Mouse (Mus musculus) embryonic fibroblast, embryonic 13.5 days (primary cell): ENCODE data around the gene Cdc42bpb. TPM values are rescaled to one million over a fixed set of nuclear protein-coding genes. Genes with fewer than 3 reads are reported as not detected.

ENCODE experiments used
- H3K27ac ChIP-seq: 2 replicates; pipeline ENCODE4 v1.5.1; 2012; ENCODE audit warnings: low read length, control low read depth, inconsistent platforms; ENCODE audit not compliant: insufficient read depth
- H3K4me1 ChIP-seq: 2 replicates; pipeline ENCODE4 v1.6.1; 2011; ENCODE audit warnings: low read length; ENCODE audit not compliant: control insufficient read depth, insufficient read depth
- H3K4me3 ChIP-seq: 2 replicates; pipeline ENCODE4 v1.5.1; 2011; ENCODE audit warnings: mild to moderate bottlenecking, control low read depth, low read length; ENCODE audit not compliant: insufficient read depth
- CTCF ChIP-seq: IDR thresholded peaks from 2 replicates; pipeline ENCODE4 v1.5.1; 2011; ENCODE audit warnings: mild to moderate bottlenecking, control low read depth, low read length, moderate library complexity, borderline replicate concordance; ENCODE audit not compliant: insufficient read depth
- POLR2A ChIP-seq: IDR thresholded peaks from 2 replicates; pipeline ENCODE4 v1.6.1; 2011; ENCODE audit warnings: low read depth, mild to moderate bottlenecking, control low read depth, low read length, moderate library complexity
- polyA plus RNA-seq: library from polyadenylated mRNA; stranded (reverse); fragments of >200 nt; gene quantifications from 2 replicates; pipeline ENCODE4 v1.2.4, GENCODE M21; 2011; ENCODE audit warnings: low read depth; ENCODE audit not compliant: missing spikeins, insufficient read length

Cdc42bpb gene
- polyA plus RNA-seq, 1 experiment, result 60.0 TPM

GRCm38 (mm10) chr12:111302018-111302345 lies 75.5 kb downstream of the Cdc42bpb start:
- Histone ChIP-seq H3K4me1 (peaks cover 12% of the 10 kb centered on the region), H3K27ac (no peak overlapping the region), H3K4me3 (no peak overlapping the region)
- TF ChIP-seq POLR2A, result no peak
- TF ChIP-seq CTCF, result no peak

GRCm38 (mm10) chr12:111301322-111302017 lies 76.0 kb downstream of the Cdc42bpb start:
- Histone ChIP-seq H3K4me3 (no peak overlapping the region), H3K27ac (no peak overlapping the region), H3K4me1 (peaks cover 12% of the 10 kb centered on the region)
- TF ChIP-seq CTCF (no peak), POLR2A (no peak)

GRCm38 (mm10) chr12:111293025-111293424 lies 84.5 kb downstream of the Cdc42bpb start:
- Histone ChIP-seq H3K27ac (no peak overlapping the region), H3K4me1 (no peaks in the 10 kb centered on the region), H3K4me3 (no peak overlapping the region)
- TF ChIP-seq POLR2A (no peak), CTCF (no peak)

GRCm38 (mm10) chr12:111284532-111284931 lies 93.0 kb downstream of the Cdc42bpb start:
- Histone ChIP-seq H3K4me3 (no peak overlapping the region), H3K4me1 (no peaks in the 10 kb centered on the region), H3K27ac (no peak overlapping the region)
- TF ChIP-seq CTCF, result no peak
- TF ChIP-seq POLR2A, result no peak

GRCm38 (mm10) chr12:111283573-111283972 lies 93.9 kb downstream of the Cdc42bpb start:
- Histone ChIP-seq H3K4me3 (no peak overlapping the region), H3K4me1 (no peaks in the 10 kb centered on the region), H3K27ac (no peak overlapping the region)
- TF ChIP-seq CTCF (no peak), POLR2A (no peak)

- Histone ChIP-seq H3K4me3 (no peak overlapping the region), H3K4me1 (peaks cover 2% of the 10 kb centered on the region; the same call in 1 of the 2 replicates), H3K27ac (no peak overlapping the region)
- TF ChIP-seq CTCF (no peak), POLR2A (no peak)
Observed at GRCm38 (mm10) chr12:111276371-111276770, 101.1 kb downstream of the Cdc42bpb start.

- Histone ChIP-seq H3K4me3 (0 out of 2 replicates have a peak overlapping the region, but pooled peaks have one; percentile 6), H3K4me1 (peaks cover 2% of the 10 kb centered on the region; the same call in 1 of the 2 replicates), H3K27ac (no peak overlapping the region)
- TF ChIP-seq CTCF (no peak), POLR2A (no peak)
Observed at GRCm38 (mm10) chr12:111275150-111275841, 102.2 kb downstream of the Cdc42bpb start.

GRCm38 (mm10) chr12:111274447-111275149 lies 102.9 kb downstream of the Cdc42bpb start:
- no peak for TF ChIP-seq POLR2A
- H3K27ac ChIP-seq, result no peak overlapping the region
- H3K4me3 ChIP-seq, result peak overlapping the region; percentile 6; the same call in 1 of the 2 replicates
- peaks cover 2% of the 10 kb centered on the region; the same call in 1 of the 2 replicates for H3K4me1 ChIP-seq

GRCm38 (mm10) chr12:111274006-111274405 lies 103.5 kb downstream of the Cdc42bpb start:
- H3K4me1 ChIP-seq, result peaks cover 2% of the 10 kb centered on the region; the same call in 1 of the 2 replicates
- 0 out of 2 replicates have a peak overlapping the region, but pooled peaks have one; percentile 6 for H3K4me3 ChIP-seq
- H3K27ac ChIP-seq, result no peak overlapping the region

More at GRCm38 (mm10) chr12:111274006-111274405, 103.5 kb downstream of the Cdc42bpb start:
- no peak for TF ChIP-seq POLR2A
- no peak for TF ChIP-seq CTCF
